Mouse (Mus musculus) mouse embryonic stem cell (cell line): ENCODE data around the gene Dgke.

Source experiments
- in situ Hi-C, 2 experiments: fragments of 300-500 bp; cut with MboI; formaldehyde crosslinking; loops; 1 replicate in 1 of 2; 3 replicates in 1 of 2; pipeline ENCODE4 v1.14.3; 2019 to 2020; ENCODE audit warnings: low sequenced_read_pairs in 2 of 2, low pct_unique_long_range_greater_than_20kb in 1 of 2, mixed read lengths in 1 of 2; ENCODE audit not compliant: unreplicated experiment in 1 of 2

The Dgke gene

DNA sequence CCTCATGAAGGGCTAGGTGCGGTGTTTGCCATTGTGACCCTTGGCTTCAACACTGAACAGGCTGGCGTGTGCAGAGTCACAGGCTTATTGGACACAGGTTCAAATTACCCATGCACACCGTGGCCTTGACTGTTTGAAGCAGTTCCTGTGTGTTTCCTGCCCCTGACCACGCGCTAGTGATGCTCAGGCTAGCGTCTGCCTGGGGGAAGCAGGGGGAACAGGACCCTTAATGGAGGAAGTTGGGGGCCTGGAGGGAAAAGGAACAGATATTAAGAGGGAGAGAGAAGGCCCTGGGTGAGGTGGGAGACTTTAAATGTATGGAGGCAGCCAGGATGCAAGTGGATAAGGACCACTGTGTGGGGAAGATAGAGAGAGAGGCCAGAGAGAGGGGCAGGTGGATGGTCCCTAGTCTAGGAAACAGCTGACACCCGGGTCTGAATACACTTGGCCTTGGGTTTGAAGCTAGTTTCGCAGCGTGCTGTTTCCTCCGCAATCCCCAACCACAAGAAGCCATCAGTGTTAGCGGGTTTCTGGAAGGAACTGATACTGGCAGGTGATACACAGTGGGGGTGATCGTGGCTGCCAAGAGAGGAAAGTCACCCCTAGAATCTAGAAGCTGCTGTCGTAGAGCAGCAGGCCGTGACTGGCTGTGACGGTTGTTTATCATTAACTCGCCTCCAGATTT is 12.5 kb upstream of the Dgke start:
- in situ Hi-C loops = no loop called here

- in situ Hi-C loops = no loop called here
Observed at GRCm38 (mm10) chr11:89078305-89078704, 11.7 kb upstream of the Dgke start.

GRCm38 (mm10) chr11:89077601-89078000 is 11.0 kb upstream of the Dgke start:
- in situ Hi-C loops = no loop called here

DNA sequence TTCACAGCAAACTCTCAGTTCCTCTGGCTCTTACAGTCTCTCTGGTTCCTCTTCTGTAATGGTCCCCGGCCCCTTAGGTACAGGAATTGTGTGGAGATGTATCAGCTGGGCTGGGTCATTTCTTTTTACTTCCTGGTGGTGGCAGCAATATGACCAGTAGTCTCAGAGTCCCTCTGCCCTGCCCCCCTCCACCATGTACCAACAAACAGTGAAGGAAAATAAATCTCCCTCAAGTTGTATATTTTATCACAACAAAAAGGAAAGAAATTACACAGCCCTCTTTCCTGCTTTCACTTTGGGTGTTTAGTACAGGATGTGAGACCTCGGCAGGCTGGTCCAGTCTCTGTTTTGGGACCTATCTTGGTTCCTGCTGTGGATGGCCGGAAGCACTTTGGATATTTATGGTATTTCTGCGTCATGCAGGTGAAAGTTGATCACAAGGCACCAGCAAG is 9.7 kb upstream of the Dgke start:
- in situ Hi-C loops = no loop called here

- in situ Hi-C loops = no loop called here
Observed at GRCm38 (mm10) chr11:89074783-89075413, 8.2 kb upstream of the Dgke start.

GRCm38 (mm10) chr11:89073541-89073940 is 6.9 kb upstream of the Dgke start, which contains the start of gene Gm525:
Gene Gm525, plus strand, starts transcription at chr11:89073841.
- in situ Hi-C loops = no loop called here

- in situ Hi-C loops = no loop called here
Observed at GRCm38 (mm10) chr11:89071522-89071921, 4.9 kb upstream of the Dgke start.

DNA sequence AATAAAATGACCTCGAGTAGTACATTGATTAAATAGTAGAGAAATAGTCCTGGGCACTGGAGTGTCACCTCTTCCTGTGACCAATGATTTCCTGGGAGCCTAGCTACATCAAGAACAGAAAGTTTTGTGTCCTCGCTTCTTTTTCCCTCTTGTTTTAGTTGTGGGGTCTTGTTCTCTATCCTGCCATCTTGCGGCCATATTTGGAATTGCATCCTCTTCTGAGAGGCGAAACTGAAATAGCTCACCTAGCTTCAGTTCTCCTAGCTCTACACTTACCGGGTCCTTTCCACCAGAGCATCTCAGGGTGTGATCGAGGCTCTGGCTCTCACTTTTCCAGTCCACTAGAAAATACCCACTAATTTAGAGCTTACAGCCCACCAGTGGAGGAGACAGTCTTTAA is 2.7 kb upstream of the Dgke start:
- in situ Hi-C loops = no loop called here

GRCm38 (mm10) chr11:89068649-89069048 is 2.0 kb upstream of the Dgke start:
- in situ Hi-C loops = no loop called here

DNA sequence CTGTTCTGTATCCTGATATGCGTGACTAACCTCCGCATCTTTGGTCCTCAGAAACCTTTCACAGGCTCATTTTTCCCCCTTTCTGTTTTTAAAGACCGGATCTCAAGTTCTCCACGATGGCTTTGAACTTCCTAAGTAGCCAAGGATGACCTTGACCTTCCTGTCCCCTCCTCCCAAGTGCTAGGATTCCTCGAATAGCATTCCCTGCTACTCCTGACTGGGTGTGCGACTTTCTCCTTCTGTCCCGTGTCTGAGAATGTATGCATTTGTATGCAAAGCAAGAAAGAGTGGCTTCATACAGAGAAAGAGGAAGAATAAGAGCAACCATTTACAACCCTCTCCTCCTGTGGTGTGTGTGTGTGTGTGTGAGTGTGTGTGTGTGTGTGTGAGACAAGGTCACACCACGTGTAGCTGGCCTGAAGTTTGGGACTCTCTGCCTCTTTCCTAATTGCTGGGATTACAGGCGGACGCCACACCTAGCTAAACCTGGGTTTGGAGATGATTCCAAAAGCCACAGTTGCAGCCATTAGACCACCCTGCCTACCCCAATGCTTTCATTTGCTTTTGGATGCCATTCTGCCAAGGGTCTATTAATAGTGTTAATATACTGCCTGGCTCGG is 1.3 kb upstream of the Dgke start:
- in situ Hi-C loops = no loop called here

DNA sequence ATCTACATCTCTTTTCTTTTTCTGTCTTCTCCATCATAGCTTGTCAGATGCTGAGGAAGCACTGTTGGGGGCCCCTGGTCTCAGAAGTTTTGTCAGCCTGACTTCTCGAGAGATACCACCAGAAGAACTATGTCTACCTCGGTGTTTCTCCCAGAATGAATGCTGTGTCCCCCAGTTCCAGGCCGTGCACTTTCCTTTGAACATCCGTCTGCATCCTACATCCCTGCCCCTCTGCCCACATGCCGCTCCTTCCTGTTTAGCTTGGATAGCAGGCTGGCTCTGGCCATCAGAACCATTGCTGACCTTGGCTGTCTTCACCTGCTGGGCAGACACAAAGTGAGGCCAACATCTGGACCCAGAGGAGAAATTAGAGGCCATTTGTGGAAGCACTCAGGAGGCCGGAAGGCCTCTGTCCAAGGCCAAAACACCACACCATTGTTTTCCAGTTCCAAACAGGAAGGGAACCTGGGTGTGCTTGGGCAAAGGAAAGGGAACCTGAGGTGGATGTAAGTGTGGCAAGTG is 712 bp upstream of the Dgke start:
- in situ Hi-C loops = no loop called here

GRCm38 (mm10) chr11:89066126-89066525 is 524 bp downstream of the Dgke start:
- in situ Hi-C loops = no loop called here

DNA sequence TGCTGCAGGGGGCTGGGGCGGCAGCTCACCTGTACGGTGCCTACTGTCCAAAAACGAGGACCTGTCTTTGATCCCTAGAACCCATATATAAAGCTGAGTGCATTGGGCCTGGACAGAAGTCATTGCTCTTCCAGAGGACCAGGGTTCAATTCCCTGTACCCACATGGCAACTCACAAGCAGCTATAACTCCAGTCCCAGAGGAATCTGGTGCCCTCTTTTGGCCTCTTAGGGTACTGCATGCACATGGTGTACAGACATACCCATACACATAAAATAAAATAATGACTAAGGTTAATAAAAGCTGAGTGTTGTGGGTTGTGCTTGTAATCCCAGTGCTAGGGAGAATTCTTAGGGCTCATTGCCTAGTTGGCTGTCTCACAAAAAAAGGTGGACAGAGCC is 1.4 kb downstream of the Dgke start:
- in situ Hi-C loops = no loop called here

DNA sequence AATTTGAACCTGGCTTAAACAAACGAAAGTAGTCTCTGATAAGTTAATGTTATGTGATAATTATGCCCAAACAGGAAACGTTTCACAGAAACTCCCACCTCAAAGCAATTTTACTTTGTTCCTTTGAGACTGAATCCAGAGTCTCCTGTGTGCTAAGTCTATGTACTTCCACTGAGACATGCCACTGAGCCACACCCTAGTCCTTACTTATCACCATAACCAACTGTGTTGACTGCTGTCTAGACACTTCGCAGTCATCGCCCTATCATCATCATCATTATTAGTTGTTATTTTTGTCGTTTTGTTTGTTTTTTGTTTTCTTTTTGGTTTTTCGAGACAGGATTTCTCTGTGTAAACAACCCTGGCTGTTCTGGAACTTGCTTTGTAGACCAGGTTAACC is 2.3 kb downstream of the Dgke start:
- in situ Hi-C loops = no loop called here

GRCm38 (mm10) chr11:89061362-89061761 is 5.3 kb downstream of the Dgke start:
- in situ Hi-C loops = no loop called here

DNA sequence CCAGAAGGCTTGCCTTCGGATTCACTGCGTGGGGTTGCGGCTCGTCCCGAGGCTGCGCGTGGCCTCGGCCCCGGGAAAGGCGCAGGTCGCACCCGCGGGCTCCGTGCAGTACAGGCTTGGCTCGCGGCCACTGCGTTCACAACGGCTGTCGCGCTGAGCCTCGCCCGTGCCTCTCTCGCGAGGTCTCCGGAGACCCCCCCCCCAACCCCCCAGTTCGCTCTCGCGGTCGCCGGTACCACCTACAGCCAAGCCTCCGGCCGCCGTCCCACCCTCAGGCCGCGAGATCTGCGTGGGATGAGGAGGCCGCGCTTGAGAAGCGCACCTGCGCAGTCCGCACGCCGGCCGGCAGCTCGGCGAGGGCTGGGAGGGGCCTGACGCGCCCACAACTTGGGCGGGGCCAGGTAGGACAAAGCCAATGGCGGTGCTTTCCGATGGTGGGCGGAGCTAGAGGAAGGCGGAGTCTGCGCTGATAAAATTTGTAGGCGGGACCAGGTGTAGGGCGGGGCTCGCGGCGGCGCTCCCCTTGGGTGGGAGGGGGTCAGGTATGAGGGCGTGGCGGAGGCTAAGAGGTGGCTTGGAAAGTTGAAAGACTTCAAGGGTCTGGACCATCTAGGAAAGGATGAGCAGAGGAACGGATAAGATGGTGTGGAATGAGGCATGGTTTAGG is 6.1 kb downstream of the Dgke start:
- in situ Hi-C loops = no loop called here

DNA sequence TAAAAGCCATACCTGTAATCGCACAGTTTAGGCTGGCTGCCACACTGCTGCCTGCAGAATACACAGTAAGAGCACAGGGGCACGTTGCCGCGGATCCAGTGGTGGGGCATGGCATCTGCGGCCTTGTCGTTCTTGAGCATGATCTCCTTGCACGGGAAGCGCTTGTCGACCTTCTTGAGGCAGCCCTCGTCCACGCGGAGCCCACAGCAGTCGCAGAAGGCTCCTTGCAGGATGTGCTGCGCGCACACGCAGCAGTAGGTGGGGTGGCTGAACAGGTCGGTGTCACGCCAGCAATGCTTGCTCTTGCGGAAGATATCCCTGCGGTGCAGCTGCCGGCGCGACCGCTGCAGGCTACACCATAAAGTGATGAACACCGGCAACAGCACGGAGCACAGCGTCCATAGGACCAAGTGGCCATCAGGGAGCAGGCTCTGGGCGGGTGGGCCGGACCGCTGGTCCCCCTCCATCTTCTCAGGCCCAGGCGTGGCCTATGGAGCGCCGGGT is 6.7 kb downstream of the Dgke start:
- in situ Hi-C loops = no loop called here

DNA sequence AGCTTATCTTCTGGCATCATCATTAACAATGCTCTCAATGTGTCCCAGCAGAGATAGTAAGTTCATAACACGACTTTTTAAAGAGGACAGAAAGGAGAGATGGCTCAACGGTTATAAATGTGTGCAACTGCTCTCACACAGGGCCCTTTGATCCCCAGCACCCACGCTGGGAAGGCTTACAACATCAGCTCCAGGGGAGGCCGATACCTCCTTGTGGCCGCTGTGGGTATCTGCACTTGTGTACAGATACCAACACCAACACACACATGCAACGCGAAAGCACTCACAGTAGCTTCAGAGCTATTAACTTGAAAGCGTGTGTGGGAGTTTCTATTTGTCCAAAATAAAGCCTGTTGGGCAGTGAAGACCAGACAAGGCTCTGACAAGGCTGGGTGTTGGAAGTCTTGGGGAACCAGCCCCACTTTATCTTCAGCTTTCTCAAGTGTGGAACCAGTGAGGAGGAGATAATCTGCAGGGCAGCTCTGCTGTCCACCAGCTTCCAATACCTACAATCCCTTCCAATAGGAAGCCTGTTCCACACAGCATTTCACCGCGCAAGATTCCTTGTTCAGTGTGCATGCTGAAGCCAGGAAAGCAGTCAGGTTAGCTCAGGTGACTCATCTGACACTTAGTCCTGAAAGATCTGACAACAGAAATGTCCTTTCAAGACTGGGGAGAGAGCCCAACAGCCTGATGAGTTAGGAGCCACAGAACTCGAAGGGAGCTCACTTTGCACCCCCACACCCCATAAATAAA is 8.0 kb downstream of the Dgke start:
- in situ Hi-C loops = no loop called here
